Mouse (Mus musculus): ENCODE results near the gene Tmem80.

The Tmem80 gene

DNA sequence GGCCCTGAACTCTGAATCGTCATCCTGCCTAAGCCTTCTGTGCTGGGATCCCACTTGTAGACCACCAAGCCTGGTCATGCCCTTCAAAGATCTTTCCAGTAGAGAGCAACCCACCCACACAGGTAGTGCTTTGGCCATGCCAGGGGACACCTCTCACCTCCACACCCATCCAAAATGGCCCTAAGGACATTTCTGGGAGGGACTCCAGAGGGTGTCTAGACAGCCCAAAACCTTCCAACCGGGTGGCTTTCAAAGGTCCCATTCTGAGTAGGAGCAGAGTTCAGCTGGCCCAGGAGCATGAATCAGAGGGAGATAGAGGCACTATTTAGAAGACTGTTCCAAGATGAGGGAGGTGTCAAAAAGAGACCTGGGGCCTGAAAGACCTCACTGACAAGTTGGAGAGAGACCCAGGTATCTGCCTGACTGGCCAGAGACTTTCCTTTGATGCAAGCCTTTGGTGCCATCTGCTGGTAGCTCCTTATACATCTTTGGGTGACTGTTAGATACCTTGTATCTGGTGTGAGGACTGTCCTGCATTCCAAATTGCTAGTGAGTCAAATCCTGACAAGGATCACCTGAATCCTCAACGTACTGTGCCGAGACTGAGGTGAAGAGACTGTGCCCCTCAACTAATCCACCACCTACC, 35.7 kb downstream of the Tmem80 start:
- peak; percentile 71 for DNase-seq

- DNase-seq, result no peak
Observed at GRCm38 (mm10) chr7:141363752-141364125, 36.2 kb downstream of the Tmem80 start.

- DNase-seq, result no peak
Observed at GRCm38 (mm10) chr7:141364349-141365048, 37.0 kb downstream of the Tmem80 start.

DNA sequence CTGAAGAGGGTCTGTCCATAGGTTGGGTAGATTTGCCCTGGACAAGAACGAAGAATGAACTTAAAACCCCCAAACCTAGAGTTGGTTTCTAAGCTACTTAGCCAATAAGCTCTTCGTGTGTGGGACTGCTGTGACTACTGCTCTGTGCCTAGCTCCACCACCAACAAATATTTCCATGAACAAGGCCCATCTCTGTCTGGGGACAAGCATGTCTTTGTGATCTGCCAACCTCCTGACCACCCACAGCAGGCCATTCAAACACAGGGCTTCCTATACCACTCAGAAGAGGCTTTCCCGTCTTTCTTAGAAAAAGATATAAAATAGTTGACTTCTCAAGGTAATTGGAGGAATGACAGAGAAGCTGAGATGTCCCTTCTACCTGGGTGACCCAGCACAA, 37.5 kb downstream of the Tmem80 start:
- DNase-seq, result no peak

- no peak for DNase-seq
Observed at GRCm38 (mm10) chr7:141367358-141367757, 39.8 kb downstream of the Tmem80 start.

DNA sequence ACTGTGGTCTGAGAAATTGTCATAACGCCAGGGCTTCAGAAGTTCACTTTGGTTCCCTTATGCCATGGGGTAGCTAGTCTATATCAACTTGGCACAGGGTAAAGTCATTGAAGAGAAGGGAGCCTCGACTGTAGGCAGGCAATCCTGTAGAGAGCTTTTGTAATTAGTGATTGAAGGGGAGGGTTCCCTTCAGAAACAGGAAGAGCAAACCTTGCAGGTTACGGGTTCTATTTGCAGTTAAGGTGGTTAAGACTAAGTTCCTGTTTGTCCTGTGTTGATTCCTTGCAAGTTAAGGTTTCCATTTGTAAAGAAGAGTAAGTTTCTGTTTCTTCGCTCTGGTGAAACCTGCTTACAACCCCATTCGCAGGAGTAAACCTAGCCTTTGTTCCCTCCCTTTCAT, 42.4 kb downstream of the Tmem80 start:
- no peak for DNase-seq

GRCm38 (mm10) chr7:141371942-141372595, 44.5 kb downstream of the Tmem80 start:
- DNase-seq, result no peak

DNA sequence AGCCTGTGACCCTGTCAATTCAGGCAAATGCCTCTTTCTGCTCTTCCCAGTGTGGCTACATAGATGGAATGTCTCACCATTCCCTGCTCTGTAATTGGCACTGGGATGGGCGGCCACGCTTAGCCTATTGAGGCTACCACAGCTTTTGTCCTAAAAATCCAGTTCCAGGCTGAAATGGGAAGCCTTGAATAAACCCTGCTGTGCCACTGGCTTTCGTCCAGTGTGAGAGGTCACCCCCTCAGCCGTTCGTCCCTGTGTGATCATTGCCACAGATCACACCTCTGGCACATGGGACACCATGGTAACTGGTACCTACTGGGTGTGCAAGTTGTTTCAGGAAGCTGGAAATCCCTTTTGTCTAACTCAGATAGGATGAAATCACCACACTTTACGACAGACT, 46.1 kb downstream of the Tmem80 start:
- no peak for DNase-seq

- no peak for DNase-seq
Observed at GRCm38 (mm10) chr7:141374399-141374798, 46.9 kb downstream of the Tmem80 start.

- DNase-seq, result no peak
Observed at GRCm38 (mm10) chr7:141379584-141379983, 52.0 kb downstream of the Tmem80 start.

DNA sequence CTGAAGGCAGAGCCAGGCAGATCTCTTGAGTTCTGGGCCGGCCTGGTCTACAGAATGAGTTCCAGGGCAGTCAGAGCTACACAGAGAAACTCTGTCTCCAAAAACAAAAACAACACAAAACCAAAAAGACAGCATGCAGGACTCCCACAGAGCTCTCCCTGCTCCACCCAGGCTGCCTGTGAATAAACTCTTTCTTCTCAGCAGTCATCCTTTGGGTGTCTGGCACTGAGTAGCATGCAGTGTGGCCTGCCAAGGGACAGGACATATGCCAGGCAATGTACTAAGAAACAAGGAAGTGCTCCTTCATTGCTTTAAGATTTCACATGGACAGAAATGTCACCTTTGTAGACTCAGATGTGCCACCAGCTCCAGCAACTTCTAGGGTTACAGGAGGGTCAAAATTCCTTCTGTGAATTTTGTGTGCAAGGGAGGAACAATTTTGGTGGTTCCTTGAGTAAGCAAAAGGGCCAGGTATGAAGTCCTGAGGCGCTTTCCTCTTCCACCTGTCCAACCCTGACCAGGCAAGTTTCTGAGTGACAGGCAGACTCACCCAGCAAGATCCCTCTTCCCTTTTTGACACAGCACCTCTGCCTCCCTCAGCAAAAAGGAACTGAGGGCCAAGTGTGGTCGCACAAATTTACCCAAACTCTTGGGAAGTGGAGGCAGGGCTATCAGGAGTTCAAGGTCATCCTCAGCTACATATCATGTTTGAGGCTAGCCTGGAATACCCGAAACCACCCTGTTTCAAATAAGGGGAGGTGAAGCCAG, 53.7 kb downstream of the Tmem80 start:
- DNase-seq, result no peak
